Mouse (Mus musculus) neural tube, embryonic 15.5 days (tissue): ENCODE results near the gene Gm37240. TPM values are rescaled to one million over a fixed set of nuclear protein-coding genes. Genes with fewer than 3 reads are reported as not detected.

Source experiments
- ATAC-seq: fragments of 200-750 bp; cut with Nextera tagmentation; 2 replicates; pipeline ENCODE4 v1.8.0; 2017; ENCODE audit warnings: mild to moderate bottlenecking, moderate TSS enrichment, moderate library complexity; ENCODE audit not compliant: low FRiP score
- H3K27ac ChIP-seq: fragments of 300-500 bp; sonication (generic); replicated peaks from 2 replicates; pipeline ENCODE4 v1.5.1; 2015; ENCODE audit warnings: mild to moderate bottlenecking, inconsistent platforms
- H3K27me3 ChIP-seq: fragments of 300-500 bp; sonication (generic); replicated peaks from 2 replicates; pipeline ENCODE4 v1.6.1; 2015; ENCODE audit warnings: inconsistent platforms
- H3K36me3 ChIP-seq: fragments of 300-500 bp; sonication (generic); 2 replicates; pipeline ENCODE4 v1.6.1; 2015; ENCODE audit warnings: inconsistent platforms
- H3K4me1 ChIP-seq: fragments of 300-500 bp; sonication (generic); 2 replicates; pipeline ENCODE4 v1.6.1; 2015; ENCODE audit warnings: inconsistent platforms
- H3K4me2 ChIP-seq: fragments of 300-500 bp; sonication (generic); 2 replicates; pipeline ENCODE4 v1.6.1; 2015; ENCODE audit warnings: inconsistent platforms, mild to moderate bottlenecking, moderate library complexity
- H3K4me3 ChIP-seq: fragments of 300-500 bp; sonication (generic); replicated peaks from 2 replicates; pipeline ENCODE4 v1.5.1; 2015; ENCODE audit warnings: mild to moderate bottlenecking, inconsistent platforms
- H3K9ac ChIP-seq: fragments of 300-500 bp; sonication (generic); replicated peaks from 2 replicates; pipeline ENCODE4 v1.6.1; 2015; ENCODE audit warnings: mild to moderate bottlenecking, inconsistent platforms
- H3K9me3 ChIP-seq: fragments of 300-500 bp; sonication (generic); replicated peaks from 2 replicates; pipeline ENCODE4 v1.6.1; 2016; ENCODE audit warnings: inconsistent platforms
- WGBS: fragments of 180-500 bp; shearing (Covaris S2); methylation state at CpG from one replicate; pipeline ENCODE4 v1.1.7; 2015; ENCODE audit warnings: mixed read lengths; 5-methylcytosine and 5-hydroxymethylcytosine counted together
- polyA plus RNA-seq: library from polyadenylated mRNA; unstranded; fragments of >200 nt; fragmentation: Nextera tagmentation; extraction: Ambion mirVana; gene quantifications from 2 replicates; pipeline ENCODE4 v1.2.1, GENCODE M21; 2015

Gm37240 gene
- polyA plus RNA-seq, 1 experiment from 2014 or later = 0.99 TPM

- 35% methylated on average over 4 of the region's 4 CpGs for WGBS
- ATAC-seq = no peak
- H3K36me3 ChIP-seq = no peaks in the 10 kb centered on the region
- no peaks in the 10 kb centered on the region for H3K27me3 ChIP-seq
- H3K4me2 ChIP-seq = no peak overlapping the region
- no peaks in the 10 kb centered on the region for H3K9me3 ChIP-seq
- no peak overlapping the region for H3K27ac ChIP-seq
- no peaks in the 10 kb centered on the region for H3K4me1 ChIP-seq
- no peak overlapping the region for H3K9ac ChIP-seq
- no peak overlapping the region for H3K4me3 ChIP-seq
Observed at GRCm38 (mm10) chr3:85496146-85496545, 391.2 kb downstream of the Gm37240 start.

- WGBS = 77% methylated on average over 8 of the region's 8 CpGs
- Histone ChIP-seq H3K36me3 (no peaks in the 10 kb centered on the region), H3K4me3 (no peak overlapping the region), H3K27me3 (no peaks in the 10 kb centered on the region), H3K9ac (no peak overlapping the region), H3K9me3 (no peaks in the 10 kb centered on the region), H3K4me1 (no peaks in the 10 kb centered on the region), H3K4me2 (no peak overlapping the region), H3K27ac (no peak overlapping the region)
- ATAC-seq = no peak
Observed at GRCm38 (mm10) chr3:85493796-85494195, 393.5 kb downstream of the Gm37240 start.

GRCm38 (mm10) chr3:85490204-85490603 lies 397.1 kb downstream of the Gm37240 start:
- Histone ChIP-seq H3K4me1 (no peaks in the 10 kb centered on the region), H3K27ac (no peak overlapping the region), H3K4me3 (no peak overlapping the region), H3K9ac (no peak overlapping the region), H3K9me3 (no peaks in the 10 kb centered on the region), H3K27me3 (no peaks in the 10 kb centered on the region), H3K36me3 (no peaks in the 10 kb centered on the region), H3K4me2 (no peak overlapping the region)
- ATAC-seq = no peak
- WGBS = 94% methylated on average over 3 of the region's 3 CpGs

- no peak for ATAC-seq
- Histone ChIP-seq H3K9ac (no peak overlapping the region), H3K4me1 (no peaks in the 10 kb centered on the region), H3K4me2 (no peak overlapping the region), H3K27ac (no peak overlapping the region), H3K27me3 (no peaks in the 10 kb centered on the region), H3K9me3 (no peaks in the 10 kb centered on the region), H3K36me3 (no peaks in the 10 kb centered on the region), H3K4me3 (no peak overlapping the region)
- 78% methylated on average over 6 of the region's 6 CpGs for WGBS
Observed at GRCm38 (mm10) chr3:85487379-85487778, 399.9 kb downstream of the Gm37240 start.

- Histone ChIP-seq H3K27ac (no peak overlapping the region), H3K9me3 (no peaks in the 10 kb centered on the region), H3K4me3 (no peak overlapping the region), H3K36me3 (no peaks in the 10 kb centered on the region), H3K27me3 (no peaks in the 10 kb centered on the region), H3K4me2 (no peak overlapping the region), H3K4me1 (no peaks in the 10 kb centered on the region), H3K9ac (no peak overlapping the region)
- WGBS = 69% methylated on average over 3 of the region's 3 CpGs
- ATAC-seq = no peak
Observed at GRCm38 (mm10) chr3:85485536-85486190, 401.7 kb downstream of the Gm37240 start.

- no peak for ATAC-seq
- 54% methylated on average over 5 of the region's 5 CpGs for WGBS
- Histone ChIP-seq H3K4me3 (no peak overlapping the region), H3K27ac (no peak overlapping the region), H3K9me3 (no peaks in the 10 kb centered on the region), H3K4me1 (no peaks in the 10 kb centered on the region), H3K9ac (no peak overlapping the region), H3K36me3 (no peaks in the 10 kb centered on the region), H3K27me3 (no peaks in the 10 kb centered on the region), H3K4me2 (no peak overlapping the region)
Observed at GRCm38 (mm10) chr3:85482636-85483035, 404.7 kb downstream of the Gm37240 start.

GRCm38 (mm10) chr3:85480638-85481037 lies 406.7 kb downstream of the Gm37240 start:
- Histone ChIP-seq H3K36me3 (no peaks in the 10 kb centered on the region), H3K27me3 (no peaks in the 10 kb centered on the region), H3K4me3 (no peak overlapping the region), H3K9ac (no peak overlapping the region), H3K4me1 (no peaks in the 10 kb centered on the region), H3K27ac (no peak overlapping the region), H3K4me2 (no peak overlapping the region), H3K9me3 (no peaks in the 10 kb centered on the region)
- 100% methylated on average over 1 of the region's 1 CpGs for WGBS
- no peak for ATAC-seq

GRCm38 (mm10) chr3:85478731-85479130 lies 408.6 kb downstream of the Gm37240 start:
- H3K4me1 ChIP-seq = no peaks in the 10 kb centered on the region
- WGBS = 90% methylated on average over 8 of the region's 8 CpGs
- H3K4me3 ChIP-seq = no peak overlapping the region
- H3K4me2 ChIP-seq = no peak overlapping the region
- H3K9me3 ChIP-seq = no peaks in the 10 kb centered on the region
- H3K27ac ChIP-seq = no peak overlapping the region
- no peaks in the 10 kb centered on the region for H3K36me3 ChIP-seq
- no peak for ATAC-seq
- no peak overlapping the region for H3K9ac ChIP-seq
- no peaks in the 10 kb centered on the region for H3K27me3 ChIP-seq

GRCm38 (mm10) chr3:85469711-85470110 lies 417.6 kb downstream of the Gm37240 start:
- H3K9me3 ChIP-seq = no peaks in the 10 kb centered on the region
- no peak overlapping the region for H3K4me2 ChIP-seq
- H3K4me1 ChIP-seq = no peaks in the 10 kb centered on the region
- no peaks in the 10 kb centered on the region for H3K36me3 ChIP-seq
- no peak for ATAC-seq
- 80% methylated on average over 6 of the region's 6 CpGs for WGBS
- H3K4me3 ChIP-seq = no peak overlapping the region
- H3K27me3 ChIP-seq = no peaks in the 10 kb centered on the region
- no peak overlapping the region for H3K27ac ChIP-seq
- no peak overlapping the region for H3K9ac ChIP-seq

GRCm38 (mm10) chr3:85468995-85469394 lies 418.3 kb downstream of the Gm37240 start:
- H3K9me3 ChIP-seq = no peaks in the 10 kb centered on the region
- no peak for ATAC-seq
- 82% methylated on average over 2 of the region's 2 CpGs for WGBS

GRCm38 (mm10) chr3:85465283-85466025 lies 421.9 kb downstream of the Gm37240 start:
- Histone ChIP-seq H3K27me3 (no peaks in the 10 kb centered on the region), H3K4me3 (no peak overlapping the region), H3K4me1 (no peaks in the 10 kb centered on the region), H3K36me3 (no peaks in the 10 kb centered on the region), H3K4me2 (no peak overlapping the region), H3K27ac (no peak overlapping the region), H3K9ac (no peak overlapping the region), H3K9me3 (no peaks in the 10 kb centered on the region)
- WGBS = 92% methylated on average over 10 of the region's 10 CpGs
- no peak for ATAC-seq

More at GRCm38 (mm10) chr3:85468995-85469394, 418.3 kb downstream of the Gm37240 start:
- no peaks in the 10 kb centered on the region for H3K4me1 ChIP-seq
- no peak overlapping the region for H3K27ac ChIP-seq
- H3K4me2 ChIP-seq = no peak overlapping the region
- H3K36me3 ChIP-seq = no peaks in the 10 kb centered on the region
- no peak overlapping the region for H3K4me3 ChIP-seq
- no peaks in the 10 kb centered on the region for H3K27me3 ChIP-seq
- no peak overlapping the region for H3K9ac ChIP-seq

GRCm38 (mm10) chr3:85460021-85460420 lies 427.3 kb downstream of the Gm37240 start:
- no peaks in the 10 kb centered on the region for H3K9me3 ChIP-seq
- no peak overlapping the region for H3K9ac ChIP-seq
- H3K4me3 ChIP-seq = no peak overlapping the region
- no peaks in the 10 kb centered on the region for H3K27me3 ChIP-seq
- ATAC-seq = no peak
- H3K27ac ChIP-seq = no peak overlapping the region
- 93% methylated on average over 6 of the region's 6 CpGs for WGBS
- no peak overlapping the region for H3K4me2 ChIP-seq
- no peaks in the 10 kb centered on the region for H3K36me3 ChIP-seq
- H3K4me1 ChIP-seq = no peaks in the 10 kb centered on the region
